Mouse (Mus musculus) thymus, adult 2 months (tissue): Measurements from ENCODE around the gene Spata21.

Experiments used
- CTCF ChIP-seq: fragments of 200-500 bp; IDR thresholded peaks from 2 replicates; pipeline ENCODE4 v1.5.1; 2012; ENCODE audit warnings: mild to moderate bottlenecking, control low read depth, low read length, moderate library complexity, borderline replicate concordance; ENCODE audit not compliant: control insufficient read depth, poor library complexity, insufficient read depth; ENCODE audit errors: extremely low read depth
- POLR2A ChIP-seq: fragments of 200-500 bp; IDR thresholded peaks from 2 replicates; pipeline ENCODE4 v1.6.1; 2012; ENCODE audit warnings: mild to moderate bottlenecking, low read length, control low read depth, moderate library complexity; ENCODE audit not compliant: control insufficient read depth, poor library complexity, insufficient read depth; ENCODE audit errors: extremely low read depth

- no peak for TF ChIP-seq CTCF
- TF ChIP-seq POLR2A = no peak
These were observed 54.2 kb downstream of the Spata21 start for GRCm38 (mm10) chr4:141142285-141142811.
